Mouse (Mus musculus): Measurements from ENCODE around the gene Akr1a1. TPM values are rescaled to one million over a fixed set of nuclear protein-coding genes. Genes with fewer than 3 reads are reported as not detected.
A peak's percentile ranks its signal among the peaks of the same experiment; 100 is the strongest.

Akr1a1 gene
- polyA plus RNA-seq, 1 experiment = 550 TPM

- Histone ChIP-seq H3K4me1 (ENCODE audit: control insufficient read depth, insufficient read depth, low read length) (peaks cover 4% of the 10 kb centered on the region), H3K27ac (ENCODE audit: insufficient read depth, low read length) (no peak overlapping the region), H3K27me3 (ENCODE audit: control insufficient read depth, insufficient read depth, low read length) (no peaks in the 10 kb centered on the region), H3K4me3 (replicated peaks; ENCODE audit: insufficient read depth, low read depth, low read length) (no peak overlapping the region)
- 27% methylated on average over 6 of the region's 6 CpGs for WGBS
- TF ChIP-seq CTCF (IDR thresholded peaks at IDR 0.05; ENCODE audit: borderline replicate concordance, insufficient read depth, low read depth, low read length) (peak; percentile 58), POLR2A (IDR thresholded peaks at IDR 0.05; ENCODE audit: borderline replicate concordance, insufficient read depth, low read length) (no peak)
- peak in 1 of 2 experiments; percentile 24 for DNase-seq
Measured at GRCm38 (mm10) chr4:116644326-116644725, 7.2 kb downstream of the Akr1a1 start.

GRCm38 (mm10) chr4:116642071-116642470, 9.4 kb downstream of the Akr1a1 start:
- Histone ChIP-seq H3K27me3 (ENCODE audit: control insufficient read depth, insufficient read depth, low read length) (no peaks in the 10 kb centered on the region), H3K4me1 (ENCODE audit: control insufficient read depth, insufficient read depth, low read length) (no peaks in the 10 kb centered on the region; the same call in none of the 2 replicates), H3K4me3 (replicated peaks; ENCODE audit: insufficient read depth, low read depth, low read length) (no peak overlapping the region), H3K27ac (ENCODE audit: insufficient read depth, low read length) (no peak overlapping the region)
- WGBS = 100% methylated on average over 1 of the region's 1 CpGs
- no peak for TF ChIP-seq CTCF (IDR thresholded peaks at IDR 0.05; ENCODE audit: borderline replicate concordance, insufficient read depth, low read depth, low read length)
- TF ChIP-seq POLR2A (IDR thresholded peaks at IDR 0.05; ENCODE audit: borderline replicate concordance, insufficient read depth, low read length) = no peak
- no peak for DNase-seq

- Histone ChIP-seq H3K4me1 (ENCODE audit: control insufficient read depth, insufficient read depth, low read length) (no peaks in the 10 kb centered on the region), H3K27ac (ENCODE audit: insufficient read depth, low read length) (no peak overlapping the region), H3K4me3 (replicated peaks; ENCODE audit: insufficient read depth, low read depth, low read length) (no peak overlapping the region), H3K27me3 (ENCODE audit: control insufficient read depth, insufficient read depth, low read length) (no peaks in the 10 kb centered on the region)
- DNase-seq = no peak
- 91% methylated on average over 6 of the region's 6 CpGs for WGBS
- TF ChIP-seq CTCF (IDR thresholded peaks at IDR 0.05; ENCODE audit: borderline replicate concordance, insufficient read depth, low read depth, low read length) = no peak
- TF ChIP-seq POLR2A (IDR thresholded peaks at IDR 0.05; ENCODE audit: borderline replicate concordance, insufficient read depth, low read length) = no peak
Measured at GRCm38 (mm10) chr4:116638821-116639220, 12.7 kb downstream of the Akr1a1 start.

- TF ChIP-seq CTCF (IDR thresholded peaks at IDR 0.05; ENCODE audit: borderline replicate concordance, insufficient read depth, low read depth, low read length) = no peak
- TF ChIP-seq POLR2A (IDR thresholded peaks at IDR 0.05; ENCODE audit: borderline replicate concordance, insufficient read depth, low read length) = no peak
- 85% methylated on average over 1 of the region's 1 CpGs for WGBS
- H3K4me1 ChIP-seq (ENCODE audit: control insufficient read depth, insufficient read depth, low read length) = no peaks in the 10 kb centered on the region
- no peak overlapping the region for H3K27ac ChIP-seq (ENCODE audit: insufficient read depth, low read length)
- H3K4me3 ChIP-seq (replicated peaks; ENCODE audit: insufficient read depth, low read depth, low read length) = no peak overlapping the region
- no peaks in the 10 kb centered on the region for H3K27me3 ChIP-seq (ENCODE audit: control insufficient read depth, insufficient read depth, low read length)
- no peak for DNase-seq
Measured at GRCm38 (mm10) chr4:116635197-116635596, 16.3 kb downstream of the Akr1a1 start.

DNA sequence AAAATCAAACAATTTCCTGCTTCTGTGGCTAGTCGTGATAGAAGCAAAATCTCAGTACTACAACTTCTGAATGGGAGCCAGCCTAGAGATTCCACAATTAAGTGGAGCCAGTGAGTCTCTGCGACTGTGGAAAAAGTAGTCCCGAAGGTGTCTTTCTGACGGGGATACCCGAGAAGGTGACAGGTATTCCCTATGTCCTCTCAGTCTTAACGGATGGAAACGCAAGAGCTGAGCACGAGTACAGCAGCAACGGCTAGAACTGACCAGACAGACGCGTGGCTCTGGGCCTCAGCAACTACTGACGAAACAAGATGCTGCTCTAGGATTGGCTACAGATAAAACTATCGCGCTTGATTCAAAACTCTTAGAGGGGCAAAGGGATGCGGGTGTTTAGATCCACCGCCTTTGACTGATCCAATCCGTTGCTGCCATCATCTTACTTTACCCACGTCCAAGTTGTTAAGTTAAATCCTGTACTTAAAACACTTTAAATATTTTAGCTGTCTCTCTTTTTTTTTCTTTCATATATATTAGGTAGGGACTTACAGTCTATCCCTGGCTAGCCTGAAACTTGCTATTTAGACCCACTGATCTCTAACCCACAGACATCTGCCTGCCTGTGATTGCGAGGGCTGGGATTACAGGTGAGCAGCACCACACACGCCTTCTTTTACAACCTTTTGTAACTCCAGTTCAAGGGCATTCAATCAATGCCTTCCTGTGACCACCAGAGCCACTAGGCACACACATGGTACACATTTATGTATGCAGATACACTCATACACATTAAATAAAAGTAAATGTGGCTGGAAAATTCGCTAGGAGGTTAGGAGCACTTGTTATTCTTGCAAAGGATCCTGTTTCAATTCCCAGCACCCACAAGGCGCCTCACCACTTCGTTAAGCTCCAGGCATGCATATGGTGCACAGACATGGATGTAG, 23.5 kb downstream of the Akr1a1 start, which contains the start of gene Nasp:
Nasp (minus strand) TSS at position 220 of the 941 bp plus-strand sequence.
- Histone ChIP-seq H3K4me1 (ENCODE audit: control insufficient read depth, insufficient read depth, low read length) (no peaks in the 10 kb centered on the region), H3K27ac (ENCODE audit: insufficient read depth, low read length) (0 out of 2 replicates have a peak within 1 kb of the TSS, but pooled peaks have one; percentile 8), H3K4me3 (replicated peaks; ENCODE audit: insufficient read depth, low read depth, low read length) (peak within 1 kb of the TSS; percentile 87), H3K27me3 (ENCODE audit: control insufficient read depth, insufficient read depth, low read length) (no peaks in the 10 kb centered on the region)
- DNase-seq = peak; percentile 84 to 86
- TF ChIP-seq CTCF (IDR thresholded peaks at IDR 0.05; ENCODE audit: borderline replicate concordance, insufficient read depth, low read depth, low read length) (no peak), POLR2A (IDR thresholded peaks at IDR 0.05; ENCODE audit: borderline replicate concordance, insufficient read depth, low read length) (no peak)
- 8% methylated on average over 23 of the region's 23 CpGs for whole genome bisulfite sequencing

DNA sequence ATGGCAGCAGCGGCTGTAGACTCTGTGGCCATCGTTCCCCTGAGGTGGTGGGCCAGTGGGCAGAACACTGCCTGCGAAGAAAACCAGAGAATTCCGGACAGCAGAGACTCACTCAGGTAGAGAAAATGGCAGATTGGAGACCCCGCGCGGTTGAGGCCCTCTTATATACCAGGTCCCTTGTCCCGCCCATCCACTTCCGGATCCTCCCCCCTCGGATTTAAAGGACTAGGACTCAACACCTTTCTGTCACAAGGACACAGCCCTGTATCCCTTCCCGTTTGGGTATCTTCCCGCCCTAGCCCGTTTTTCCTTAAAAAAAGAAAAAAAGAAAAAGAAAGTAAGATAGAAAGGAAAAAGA, 24.1 kb downstream of the Akr1a1 start:
- no peaks in the 10 kb centered on the region for H3K4me1 ChIP-seq (ENCODE audit: control insufficient read depth, insufficient read depth, low read length)
- no peak for TF ChIP-seq CTCF (IDR thresholded peaks at IDR 0.05; ENCODE audit: borderline replicate concordance, insufficient read depth, low read depth, low read length)
- peak; percentile 91; the same call in 1 of the 2 replicates for TF ChIP-seq POLR2A (IDR thresholded peaks at IDR 0.05; ENCODE audit: borderline replicate concordance, insufficient read depth, low read length)
- peak; percentile 90 to 92 for DNase-seq
- no peaks in the 10 kb centered on the region for H3K27me3 ChIP-seq (ENCODE audit: control insufficient read depth, insufficient read depth, low read length)
- H3K27ac ChIP-seq (ENCODE audit: insufficient read depth, low read length) = 0 out of 2 replicates have a peak overlapping the region, but pooled peaks have one; percentile 8
- peak overlapping the region; percentile 87 for H3K4me3 ChIP-seq (replicated peaks; ENCODE audit: insufficient read depth, low read depth, low read length)
- WGBS = under 1% methylated on average over 13 of the region's 13 CpGs

DNA sequence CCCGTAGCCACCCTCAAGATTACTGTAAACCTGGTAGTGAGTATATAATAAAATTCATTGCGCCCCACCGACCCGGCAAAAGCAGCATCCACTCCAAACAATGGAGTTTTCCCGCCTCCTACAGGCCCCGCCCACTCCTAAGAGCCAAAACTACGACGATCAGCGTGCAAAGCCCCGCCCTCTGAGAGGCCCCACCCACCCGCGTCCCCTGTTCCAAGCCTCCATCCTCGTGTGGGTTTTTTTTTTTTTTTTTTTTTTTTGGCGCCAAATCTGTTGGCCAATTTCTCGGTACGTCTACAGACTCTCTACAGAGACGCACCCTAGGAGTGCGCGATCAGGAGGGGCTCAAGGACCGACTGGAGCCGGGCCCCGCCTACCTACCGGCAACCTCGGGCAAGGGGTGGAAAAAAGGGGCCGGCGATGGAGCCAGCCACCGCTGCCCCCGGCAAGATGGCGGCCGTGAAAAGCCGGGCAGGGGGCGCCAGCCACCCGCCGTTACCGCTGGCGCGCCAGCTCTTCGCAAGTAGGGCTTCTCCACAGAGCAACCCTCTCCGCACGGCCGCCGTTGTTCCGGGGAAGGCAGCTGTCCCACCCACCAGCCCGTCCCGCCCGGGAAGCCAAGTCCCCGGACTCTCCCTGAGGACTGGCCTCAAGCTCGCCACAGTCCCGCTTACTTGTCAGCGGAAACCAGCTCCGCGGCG, 24.7 kb downstream of the Akr1a1 start:
- no peaks in the 10 kb centered on the region for H3K27me3 ChIP-seq (ENCODE audit: control insufficient read depth, insufficient read depth, low read length)
- no peaks in the 10 kb centered on the region for H3K4me1 ChIP-seq (ENCODE audit: control insufficient read depth, insufficient read depth, low read length)
- H3K4me3 ChIP-seq (replicated peaks; ENCODE audit: insufficient read depth, low read depth, low read length) = peak overlapping the region; percentile 87
- TF ChIP-seq POLR2A (IDR thresholded peaks at IDR 0.05; ENCODE audit: borderline replicate concordance, insufficient read depth, low read length) (no peak), CTCF (IDR thresholded peaks at IDR 0.05; ENCODE audit: borderline replicate concordance, insufficient read depth, low read depth, low read length) (no peak)
- DNase-seq = peak; percentile 70 to 76
- 0 out of 2 replicates have a peak overlapping the region, but pooled peaks have one; percentile 8 for H3K27ac ChIP-seq (ENCODE audit: insufficient read depth, low read length)
- under 1% methylated on average over 53 of the region's 53 CpGs for whole genome bisulfite sequencing

Data from cerebellum, adult 2 months (tissue).